In genomic region chr2:84634934-84635482, GRCm38 (mm10) we compare ENCODE assay signal across 8 mouse cellular contexts. TPM values are rescaled to one million over a fixed set of nuclear protein-coding genes. Genes with fewer than 3 reads are reported as not detected.
A peak's percentile ranks its signal among the peaks of the same experiment; 100 is the strongest.
DNase-seq lines count a peak whose midpoint lies in the region; ATAC-seq and TF ChIP-seq lines count a peak whose summit lies in the region.

No protein-coding gene starts in this region.

- peaks cover 50% of the 10 kb centered on the region for H3K4me1 ChIP-seq in forebrain, embryonic 15.5 days
- H3K4me1 ChIP-seq in liver, embryonic 11.5 days (replicated peaks; ENCODE audit: control insufficient read depth, insufficient read depth, low read length) = peaks cover 56% of the 10 kb centered on the region

- no peak for DNase-seq in cerebellum, postnatal 36 days
- DNase-seq in liver, embryonic 11.5 days (ENCODE audit: low spot score) = no peak
- peak; percentile 80 for DNase-seq in retina, postnatal 1 day
- no peak for DNase-seq in thymus, postnatal 14 days
- DNase-seq in thymus, postnatal 25 days = no peak

- H3K36me3 ChIP-seq in C2C12 (ENCODE audit: control insufficient read depth, insufficient read depth) = peaks cover 12% of the 10 kb centered on the region
- H3K36me3 ChIP-seq in forebrain, embryonic 15.5 days = no peaks in the 10 kb centered on the region
- no peaks in the 10 kb centered on the region for H3K36me3 ChIP-seq in liver, embryonic 11.5 days (ENCODE audit: control insufficient read depth, insufficient read depth, low read length)

- H3ac ChIP-seq in C2C12 (ENCODE audit: control insufficient read depth, insufficient read length, low read depth) = peak overlapping the region; percentile 47

- no peak overlapping the region for H3K4me2 ChIP-seq in forebrain, embryonic 15.5 days (replicated peaks)
- peak overlapping the region; percentile 59 for H3K4me2 ChIP-seq in liver, embryonic 11.5 days

- peak overlapping the region; percentile 85 for H3K27ac ChIP-seq in forebrain, embryonic 15.5 days (replicated peaks)
- H3K27ac ChIP-seq in liver, embryonic 11.5 days (ENCODE audit: low read depth, low read length) = peak overlapping the region; percentile 73

- no peaks in the 10 kb centered on the region for H3K27me3 ChIP-seq in C2C12 (ENCODE audit: control insufficient read depth, insufficient read depth, insufficient read length)
- no peaks in the 10 kb centered on the region for H3K27me3 ChIP-seq in forebrain, embryonic 15.5 days
- no peaks in the 10 kb centered on the region for H3K27me3 ChIP-seq in liver, embryonic 11.5 days (replicated peaks; ENCODE audit: control insufficient read depth, insufficient read depth, low read length)

- no peaks in the 10 kb centered on the region for H3K9me3 ChIP-seq in forebrain, embryonic 15.5 days
- H3K9me3 ChIP-seq in liver, embryonic 11.5 days (ENCODE audit: control insufficient read depth, low read length) = no peaks in the 10 kb centered on the region

- 29% methylated on average over 4 of the region's 4 CpGs for WGBS in forebrain, embryonic 15.5 days
- WGBS in liver, embryonic 11.5 days = 31% methylated on average over 4 of the region's 4 CpGs

- 0 out of 2 replicates have a peak, but pooled peaks have one; percentile 38 for ATAC-seq in cerebellum, adult (ENCODE audit: insufficient number of reproducible peaks, low FRiP score, low TSS enrichment)
- peak; percentile 33 for ATAC-seq in forebrain, embryonic 15.5 days (replicated peaks)
- no peak for ATAC-seq in liver, embryonic 11.5 days (replicated peaks; ENCODE audit: low FRiP score)

- peaks cover 85% of the 10 kb centered on the region for H3K79me3 ChIP-seq in C2C12 (ENCODE audit: low read depth)

- peak overlapping the region; percentile 3 for H3K4me3 ChIP-seq in C2C12 (ENCODE audit: insufficient read depth, poor library complexity, severe bottlenecking)
- H3K4me3 ChIP-seq in forebrain, embryonic 15.5 days = no peak overlapping the region
- no peak overlapping the region for H3K4me3 ChIP-seq in liver, embryonic 11.5 days (ENCODE audit: low read depth, low read length)

- peaks cover 95% of the 10 kb centered on the region for H3K79me2 ChIP-seq in C2C12 (ENCODE audit: control insufficient read depth, insufficient read depth)

- no peak for TF ChIP-seq CTCF in C2C12 (IDR thresholded peaks at IDR 0.05; ENCODE audit: control insufficient read depth, insufficient read depth, insufficient read length)

- no peak overlapping the region; the same call in 1 of the 2 replicates for H3K9ac ChIP-seq in forebrain, embryonic 15.5 days (replicated peaks)
- no peak overlapping the region; the same call in 1 of the 2 replicates for H3K9ac ChIP-seq in liver, embryonic 11.5 days (ENCODE audit: low read depth, low read length)

TF ChIP-seq in C2C12, 6 proteins besides CTCF, POLR2A, EP300 and RAD21:
- TF ChIP-seq FOSL1 (IDR thresholded peaks at IDR 0.05; ENCODE audit: insufficient read depth, low read length, poor library complexity, severe bottlenecking) (no peak), MYOD1 (IDR thresholded peaks at IDR 0.05; ENCODE audit: control insufficient read depth, insufficient read length, low read depth) (peak; percentile 87)

RNA-seq across cellular contexts. Expression of gene Ctnnd1, which starts 15.6 kb away (rescaled TPM):
- 79.9 TPM for polyA plus RNA-seq in C2C12 (2012; fragmentation: generic; extraction: Trizol)
- 35.7 and 38.1 TPM in 2 replicates for polyA plus RNA-seq in forebrain, embryonic 15.5 days (2015; fragmentation: Nextera tagmentation; extraction: Ambion mirVana)
- 21.9 and 27.1 TPM in 2 replicates for polyA plus RNA-seq in liver, embryonic 11.5 days (2014; fragmentation: Nextera tagmentation; extraction: Ambion mirVana)

RNA-seq across cellular contexts. Expression of gene Btbd18, which starts 23.9 kb away (rescaled TPM):
- polyA plus RNA-seq in C2C12 (2012; fragmentation: generic; extraction: Trizol) = 0.08 TPM
- polyA plus RNA-seq in forebrain, embryonic 15.5 days (2015; fragmentation: Nextera tagmentation; extraction: Ambion mirVana) = 0.36 and 0.41 TPM in 2 replicates
- 0.18 and 0.22 TPM in 2 replicates for polyA plus RNA-seq in liver, embryonic 11.5 days (2014; fragmentation: Nextera tagmentation; extraction: Ambion mirVana)

RNA-seq across cellular contexts. Expression of gene Selenoh, which starts 35.6 kb away (rescaled TPM):
- 355 TPM for polyA plus RNA-seq in C2C12 (2012; fragmentation: generic; extraction: Trizol)
- 251 and 270 TPM in 2 replicates for polyA plus RNA-seq in forebrain, embryonic 15.5 days (2015; fragmentation: Nextera tagmentation; extraction: Ambion mirVana)
- polyA plus RNA-seq in liver, embryonic 11.5 days (2014; fragmentation: Nextera tagmentation; extraction: Ambion mirVana) = 241 and 264 TPM in 2 replicates

RNA-seq across cellular contexts. Expression of gene Gm28635, which starts 42.8 kb away (rescaled TPM):
- not detected for polyA plus RNA-seq in C2C12 (2012; fragmentation: generic; extraction: Trizol)
- polyA plus RNA-seq in forebrain, embryonic 15.5 days (2015; fragmentation: Nextera tagmentation; extraction: Ambion mirVana) = not detected in 2 replicates
- polyA plus RNA-seq in liver, embryonic 11.5 days (2014; fragmentation: Nextera tagmentation; extraction: Ambion mirVana) = not detected in 2 replicates

RNA-seq across cellular contexts. Expression of gene Med19, which starts 43.2 kb away (rescaled TPM):
- polyA plus RNA-seq in C2C12 (2012; fragmentation: generic; extraction: Trizol) = 20.4 TPM
- polyA plus RNA-seq in forebrain, embryonic 15.5 days (2015; fragmentation: Nextera tagmentation; extraction: Ambion mirVana) = 51.7 and 54.7 TPM in 2 replicates
- polyA plus RNA-seq in liver, embryonic 11.5 days (2014; fragmentation: Nextera tagmentation; extraction: Ambion mirVana) = 43.4 and 44.9 TPM in 2 replicates
